Mouse (Mus musculus) heart, embryonic 15.5 days (tissue): Measurements from ENCODE around the gene Trim10. TPM values are rescaled to one million over a fixed set of nuclear protein-coding genes. Genes with fewer than 3 reads are reported as not detected.
"Not testable (repeated sequence)": the region's sequence is repeated elsewhere in the genome, so short reads cannot be mapped to it uniquely, and the experiment has no call there.

Source experiments
- ATAC-seq: fragments of 200-750 bp; cut with Nextera tagmentation; replicated peaks from 2 replicates; pipeline ENCODE4 v1.8.0; 2017; ENCODE audit warnings: low read depth, moderate TSS enrichment; ENCODE audit not compliant: insufficient number of reproducible peaks, insufficient read depth, low FRiP score
- H3K27ac ChIP-seq: fragments of 300-500 bp; sonication (generic); 2 replicates; pipeline ENCODE4 v1.5.1; 2015; ENCODE audit warnings: mild to moderate bottlenecking, inconsistent platforms
- H3K27me3 ChIP-seq: fragments of 300-500 bp; sonication (generic); 2 replicates; pipeline ENCODE4 v1.6.1; 2015; ENCODE audit warnings: inconsistent platforms
- H3K36me3 ChIP-seq: fragments of 300-500 bp; sonication (generic); 2 replicates; pipeline ENCODE4 v1.6.1; 2015; ENCODE audit warnings: mild to moderate bottlenecking, inconsistent platforms
- H3K4me1 ChIP-seq: fragments of 300-500 bp; sonication (generic); replicated peaks from 2 replicates; pipeline ENCODE4 v1.6.1; 2015; ENCODE audit warnings: inconsistent platforms
- H3K4me2 ChIP-seq: fragments of 300-500 bp; sonication (generic); 2 replicates; pipeline ENCODE4 v1.6.1; 2015; ENCODE audit warnings: inconsistent platforms, mild to moderate bottlenecking, moderate library complexity
- H3K4me3 ChIP-seq: fragments of 300-500 bp; sonication (generic); 2 replicates; pipeline ENCODE4 v1.5.1; 2015; ENCODE audit warnings: mild to moderate bottlenecking, inconsistent platforms
- H3K9ac ChIP-seq: fragments of 300-500 bp; sonication (generic); 2 replicates; pipeline ENCODE4 v1.6.1; 2015; ENCODE audit warnings: mild to moderate bottlenecking, inconsistent platforms
- H3K9me3 ChIP-seq: fragments of 300-500 bp; sonication (generic); replicated peaks from 2 replicates; pipeline ENCODE4 v1.6.1; 2016; ENCODE audit warnings: inconsistent platforms
- WGBS: fragments of 180-500 bp; shearing (Covaris S2); methylation state at CpG from one replicate; pipeline ENCODE4 v1.1.7; 2015; ENCODE audit warnings: mixed read lengths; 5-methylcytosine and 5-hydroxymethylcytosine counted together
- polyA plus RNA-seq: library from polyadenylated mRNA; unstranded; fragments of >200 nt; fragmentation: Nextera tagmentation; extraction: Ambion mirVana; gene quantifications from 2 replicates; pipeline ENCODE4 v1.2.1, GENCODE M21; 2015

The Trim10 gene
- polyA plus RNA-seq, 1 experiment from 2014 or later: 9.5 TPM

DNA sequence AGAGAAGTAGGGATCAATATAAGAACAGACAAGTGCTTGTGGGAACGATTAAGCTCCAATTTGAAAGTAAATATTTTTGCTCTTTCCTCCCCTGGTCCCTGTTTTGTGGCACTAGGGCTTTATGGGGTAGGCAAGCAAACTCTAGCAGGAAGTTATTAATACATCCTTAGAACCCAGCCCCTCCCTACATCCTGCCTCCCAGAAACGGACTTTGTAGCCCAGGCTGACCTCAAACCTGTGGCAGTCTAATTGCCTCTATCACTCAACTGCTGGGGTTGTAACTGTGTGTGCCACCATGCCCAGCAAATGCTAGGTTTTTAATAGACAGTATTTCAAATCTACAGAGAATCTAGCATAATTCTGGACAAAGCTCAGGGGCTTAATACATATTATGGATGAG, 7.7 kb upstream of the Trim10 start:
- peaks cover 19% of the 10 kb centered on the region for H3K27me3 ChIP-seq
- WGBS: 49% methylated on average over 2 of the region's 2 CpGs
- H3K36me3 ChIP-seq: peaks cover 29% of the 10 kb centered on the region
- no peak overlapping the region for H3K27ac ChIP-seq
- no peak overlapping the region for H3K4me2 ChIP-seq
- no peak overlapping the region for H3K4me3 ChIP-seq
- no peak overlapping the region for H3K9ac ChIP-seq
- peaks cover 3% of the 10 kb centered on the region; the same call in 1 of the 2 replicates for H3K4me1 ChIP-seq
- no peaks in the 10 kb centered on the region for H3K9me3 ChIP-seq
- ATAC-seq: no peak

DNA sequence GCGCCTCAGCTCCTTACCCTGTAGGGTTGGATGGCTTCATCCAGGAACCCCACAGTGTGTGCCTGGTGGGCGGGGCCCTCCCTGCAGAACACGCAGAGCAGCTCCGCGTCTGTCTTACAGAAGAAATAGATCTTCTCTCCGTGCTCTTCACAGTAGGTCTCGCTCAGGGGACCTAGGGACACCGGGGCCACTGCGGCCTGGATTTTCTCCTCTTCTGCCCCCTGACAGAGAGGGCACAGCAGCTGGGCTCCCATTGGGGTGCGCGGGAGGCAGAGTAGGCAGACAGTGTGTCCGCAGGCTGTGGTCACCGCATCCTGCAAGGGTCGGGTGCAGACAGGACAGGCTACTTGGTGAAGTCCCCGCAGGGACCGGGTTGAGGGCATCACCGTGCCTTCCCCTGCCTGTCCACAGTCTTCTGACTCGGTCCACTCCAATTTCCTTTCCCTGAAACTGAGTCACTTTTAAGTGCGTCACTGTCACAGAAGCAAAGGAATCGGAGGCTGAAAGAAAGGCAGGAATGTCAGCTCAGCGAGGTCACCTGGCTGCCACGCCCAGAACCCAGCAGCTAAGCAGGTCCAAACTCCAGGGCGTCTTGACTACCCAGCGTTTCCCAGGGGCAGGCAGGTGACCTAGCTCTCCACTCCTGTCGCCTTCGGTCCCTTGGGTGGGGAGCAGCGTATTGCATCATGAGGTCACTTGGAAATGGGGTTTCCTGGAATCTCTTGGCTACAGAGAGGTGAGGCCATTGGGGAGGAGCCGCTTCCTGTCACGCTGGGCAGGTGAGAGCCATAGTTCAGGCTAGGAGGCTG, 2.5 kb upstream of the Trim10 start, which contains the start of gene Trim15:
Gene Trim15 (minus strand): TSS at position 492 of the 809 bp plus-strand sequence.
- H3K9ac ChIP-seq: no peak within 1 kb of the TSS
- ATAC-seq: no peak
- WGBS: 9% methylated on average over 29 of the region's 29 CpGs
- H3K4me2 ChIP-seq: peak within 1 kb of the TSS; percentile 42
- H3K36me3 ChIP-seq: no peaks in the 10 kb centered on the region
- peaks cover 12% of the 10 kb centered on the region for H3K4me1 ChIP-seq
- H3K27ac ChIP-seq: no peak within 1 kb of the TSS
- H3K4me3 ChIP-seq: peak within 1 kb of the TSS; percentile 13; the same call in 1 of the 2 replicates
- H3K27me3 ChIP-seq: peaks cover 34% of the 10 kb centered on the region
- no peaks in the 10 kb centered on the region for H3K9me3 ChIP-seq

DNA sequence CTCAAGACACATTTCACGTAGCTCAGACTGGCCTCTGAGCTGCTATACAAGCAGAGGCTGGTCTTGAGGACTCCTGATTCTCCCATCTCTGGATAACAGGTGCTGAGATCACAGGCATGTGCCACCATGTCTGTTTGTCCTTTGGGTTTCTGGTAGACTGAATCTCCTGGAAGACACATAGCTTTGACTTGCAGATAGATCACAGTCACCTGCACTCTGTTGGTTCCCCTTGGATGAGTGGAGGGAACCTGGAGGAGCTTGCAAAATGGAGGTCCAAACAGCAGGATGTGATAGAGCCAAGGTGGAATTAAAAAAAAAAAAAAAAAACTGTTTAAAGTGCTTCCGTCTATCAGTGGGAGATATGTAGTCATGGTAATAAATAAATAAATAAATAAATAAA, 538 bp upstream of the Trim10 start:
- 79% methylated on average over 2 of the region's 2 CpGs for WGBS
- H3K27ac ChIP-seq: no peak overlapping the region
- H3K4me1 ChIP-seq: peaks cover 12% of the 10 kb centered on the region
- H3K4me2 ChIP-seq: no peak overlapping the region
- ATAC-seq: no peak
- peaks cover 34% of the 10 kb centered on the region for H3K27me3 ChIP-seq
- no peak overlapping the region for H3K9ac ChIP-seq
- no peaks in the 10 kb centered on the region for H3K9me3 ChIP-seq
- H3K4me3 ChIP-seq: no peak overlapping the region
- H3K36me3 ChIP-seq: no peaks in the 10 kb centered on the region

DNA sequence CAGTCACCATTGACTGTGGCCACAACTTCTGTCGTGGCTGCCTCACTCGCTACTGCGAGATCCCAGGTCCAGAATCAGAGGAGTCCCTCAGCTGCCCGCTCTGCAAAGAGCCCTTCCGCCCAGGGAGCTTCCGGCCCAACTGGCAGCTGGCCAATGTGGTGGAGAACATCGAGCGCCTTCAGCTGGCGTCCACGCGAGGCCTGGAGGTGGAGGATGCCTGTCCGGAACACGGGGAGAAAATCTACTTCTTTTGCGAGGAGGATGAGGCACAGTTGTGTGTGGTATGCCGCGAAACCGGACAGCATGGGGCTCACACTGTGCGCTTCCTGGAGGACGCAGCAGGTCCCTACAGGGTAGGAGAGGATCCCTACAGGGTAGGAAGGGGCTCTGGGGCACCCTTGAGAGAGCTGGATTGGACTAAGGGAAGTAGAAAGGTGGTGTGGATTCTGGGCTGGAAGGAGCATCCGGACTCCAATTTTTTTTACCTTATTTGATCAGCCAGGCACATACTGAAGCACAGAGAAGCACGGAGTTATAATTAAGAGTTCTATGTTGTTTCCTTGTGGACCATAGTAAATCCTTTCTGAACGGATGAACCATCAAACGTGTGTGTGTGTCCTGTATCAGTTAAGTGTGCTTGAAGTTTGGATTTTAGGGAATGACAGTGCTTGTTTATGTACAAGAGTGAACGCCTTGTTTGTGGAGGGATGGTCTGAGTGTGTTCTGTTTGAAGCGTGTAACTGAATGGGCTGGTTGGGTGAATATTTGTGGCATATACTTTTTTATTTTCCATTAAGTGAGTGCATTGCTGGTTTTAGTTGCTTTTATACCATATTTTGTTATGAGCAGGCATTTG, 809 bp downstream of the Trim10 start:
- no peak; the same call in 1 of the 2 replicates for ATAC-seq

DNA sequence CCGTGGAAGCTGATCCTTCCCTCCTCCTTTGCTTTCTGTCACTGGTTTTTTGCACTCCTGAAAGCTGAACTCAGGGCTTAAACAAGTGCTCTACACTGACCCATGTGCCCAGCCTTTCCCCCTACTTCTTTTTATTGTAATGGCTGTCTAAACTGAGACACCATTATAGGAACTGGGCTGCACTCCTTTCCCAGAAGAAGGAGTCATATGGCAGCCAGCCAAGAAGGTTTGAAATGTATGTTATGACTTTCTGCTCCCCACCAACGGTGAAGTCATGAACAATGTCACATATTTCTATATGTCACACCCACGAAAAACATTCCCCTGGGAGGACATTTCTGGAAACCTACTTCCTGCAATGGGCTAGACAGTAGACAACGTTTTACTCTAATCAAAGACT, 5.3 kb downstream of the Trim10 start:
- Histone ChIP-seq H3K9me3 (no peaks in the 10 kb centered on the region), H3K27ac (no peak overlapping the region), H3K4me2 (no peak overlapping the region), H3K27me3 (peaks cover under 1% of the 10 kb centered on the region; the same call in 1 of the 2 replicates), H3K36me3 (no peaks in the 10 kb centered on the region), H3K4me3 (no peak overlapping the region), H3K9ac (no peak overlapping the region), H3K4me1 (0 out of 2 replicates have a peak, but pooled peaks cover 3% of the 10 kb centered on the region)
- ATAC-seq: no peak
- 39% methylated on average over 4 of the region's 4 CpGs for WGBS

More for the DNA sequence above, 809 bp downstream of the Trim10 start:
- no peak overlapping the region for H3K9ac ChIP-seq
- no peak overlapping the region for H3K27ac ChIP-seq
- H3K36me3 ChIP-seq: no peaks in the 10 kb centered on the region
- peak overlapping the region; percentile 6 for H3K4me2 ChIP-seq
- 59% methylated on average over 25 of the region's 25 CpGs for WGBS
- H3K4me3 ChIP-seq: no peak overlapping the region
- H3K9me3 ChIP-seq: no peaks in the 10 kb centered on the region
- H3K4me1 ChIP-seq: peaks cover 12% of the 10 kb centered on the region
- H3K27me3 ChIP-seq: peaks cover 28% of the 10 kb centered on the region

DNA sequence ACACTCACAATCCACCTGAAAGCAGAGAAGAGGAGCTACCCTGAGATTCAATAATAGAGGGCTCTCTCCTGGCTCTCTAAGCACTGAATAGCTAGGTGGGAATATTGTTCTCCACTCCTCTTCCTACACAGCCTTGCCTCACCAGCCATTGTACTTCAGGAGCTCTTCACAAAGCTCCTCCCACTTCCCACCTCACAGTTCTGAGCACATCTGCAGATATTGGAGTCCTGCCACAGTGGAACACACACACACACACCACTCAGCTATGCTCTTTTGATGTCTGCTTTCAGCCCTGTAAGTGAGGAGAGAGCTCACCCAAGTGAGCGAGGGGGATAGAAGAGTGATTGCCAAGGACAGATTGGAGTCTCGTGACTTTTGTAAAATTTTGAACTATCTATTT, 14.0 kb downstream of the Trim10 start:
- WGBS: 56% methylated on average over 2 of the region's 2 CpGs
- H3K27me3 ChIP-seq: 0 out of 2 replicates have a peak, but pooled peaks cover under 1% of the 10 kb centered on the region
- H3K9ac ChIP-seq: no peak overlapping the region
- no peaks in the 10 kb centered on the region for H3K4me1 ChIP-seq
- no peak overlapping the region for H3K4me2 ChIP-seq
- H3K36me3 ChIP-seq: no peaks in the 10 kb centered on the region
- no peak for ATAC-seq
- no peak overlapping the region for H3K4me3 ChIP-seq
- no peak overlapping the region for H3K27ac ChIP-seq
- no peaks in the 10 kb centered on the region for H3K9me3 ChIP-seq

DNA sequence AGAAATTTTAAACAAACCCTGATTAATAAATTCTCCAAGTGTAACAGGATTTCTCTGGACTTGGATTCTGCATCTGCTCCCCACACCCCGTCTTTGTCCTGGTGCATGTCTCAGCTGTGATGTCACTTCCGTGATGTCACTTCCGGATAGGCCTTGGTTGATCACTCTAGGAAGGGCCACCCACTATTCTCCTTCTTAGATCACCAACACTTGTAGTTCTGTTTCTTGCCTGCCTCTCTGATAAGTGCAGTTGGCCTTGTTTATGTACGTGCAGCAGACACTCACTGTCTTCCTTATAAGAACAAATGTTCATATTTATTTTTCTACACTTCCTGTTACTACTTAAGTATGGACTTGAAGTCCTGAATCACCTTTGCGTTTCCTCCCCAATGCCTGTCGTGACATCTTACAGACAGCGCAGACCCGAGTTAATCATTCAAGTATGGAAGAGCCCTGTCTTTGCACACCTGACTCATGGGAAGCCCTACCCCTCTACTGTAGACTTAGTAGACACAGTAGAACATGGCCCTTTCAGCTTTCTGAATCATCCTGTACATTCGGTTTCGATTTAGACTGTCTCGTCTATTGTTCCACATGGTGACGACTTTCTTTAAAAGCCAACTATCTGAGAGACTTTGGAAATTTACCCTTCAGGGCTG, 15.9 kb downstream of the Trim10 start:
- no peak for ATAC-seq
- H3K36me3 ChIP-seq: no peaks in the 10 kb centered on the region
- H3K27me3 ChIP-seq: peaks cover 14% of the 10 kb centered on the region; the same call in 1 of the 2 replicates
- 86% methylated on average over 12 of the region's 12 CpGs for WGBS
- no peaks in the 10 kb centered on the region for H3K4me1 ChIP-seq
- H3K9me3 ChIP-seq: no peaks in the 10 kb centered on the region
- H3K27ac ChIP-seq: no peak overlapping the region
- H3K4me2 ChIP-seq: no peak overlapping the region
- no peak overlapping the region for H3K9ac ChIP-seq
- no peak overlapping the region for H3K4me3 ChIP-seq

DNA sequence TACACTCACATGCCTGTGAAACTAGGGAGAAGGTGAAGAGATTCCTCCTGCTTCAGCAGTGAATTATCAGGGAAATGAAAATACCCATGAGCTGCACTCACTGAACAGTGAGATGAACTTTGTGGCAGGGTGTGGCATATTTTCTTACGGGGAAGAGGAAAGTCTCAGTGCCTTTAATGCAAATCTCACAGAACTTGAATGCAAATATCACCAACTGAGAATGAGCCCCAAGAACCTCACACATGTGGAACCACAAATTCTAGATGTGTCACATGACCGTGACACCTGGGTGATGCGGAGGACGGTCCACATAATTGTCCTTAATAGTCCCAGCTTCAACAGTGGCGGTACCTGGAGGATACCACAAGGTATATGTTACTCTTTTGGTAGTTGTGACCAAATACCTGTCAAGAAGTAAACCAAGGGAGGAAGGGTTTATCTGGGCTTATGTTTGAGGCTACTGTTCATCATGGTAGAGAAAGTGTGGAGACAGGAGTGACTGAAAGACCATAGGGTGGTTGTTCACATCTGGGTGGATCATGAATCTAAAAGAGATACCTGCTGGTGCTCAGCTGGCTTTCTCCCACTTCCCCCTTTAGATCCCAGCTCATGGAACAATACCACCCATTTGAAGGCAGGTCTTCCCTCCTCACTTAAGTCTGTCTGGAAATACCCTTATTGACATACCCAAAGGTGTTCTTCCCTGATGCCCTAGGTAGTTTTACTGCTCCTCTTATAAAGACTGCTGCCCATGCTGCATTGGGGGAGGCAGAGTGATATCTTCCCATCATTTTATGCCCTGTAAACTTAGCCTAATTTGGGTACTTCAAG, 20.9 kb downstream of the Trim10 start, which contains the start of gene Trim40:
Gene Trim40 (minus strand): TSS at position 51 of the 831 bp plus-strand sequence.
- Histone ChIP-seq H3K4me1 (no peaks in the 10 kb centered on the region), H3K27ac (no peak within 1 kb of the TSS), H3K36me3 (no peaks in the 10 kb centered on the region), H3K9ac (no peak within 1 kb of the TSS), H3K4me3 (no peak within 1 kb of the TSS), H3K27me3 (peaks cover 22% of the 10 kb centered on the region; the same call in 1 of the 2 replicates), H3K9me3 (no peaks in the 10 kb centered on the region), H3K4me2 (no peak within 1 kb of the TSS)
- no peak for ATAC-seq
- 78% methylated on average over 5 of the region's 5 CpGs for WGBS

DNA sequence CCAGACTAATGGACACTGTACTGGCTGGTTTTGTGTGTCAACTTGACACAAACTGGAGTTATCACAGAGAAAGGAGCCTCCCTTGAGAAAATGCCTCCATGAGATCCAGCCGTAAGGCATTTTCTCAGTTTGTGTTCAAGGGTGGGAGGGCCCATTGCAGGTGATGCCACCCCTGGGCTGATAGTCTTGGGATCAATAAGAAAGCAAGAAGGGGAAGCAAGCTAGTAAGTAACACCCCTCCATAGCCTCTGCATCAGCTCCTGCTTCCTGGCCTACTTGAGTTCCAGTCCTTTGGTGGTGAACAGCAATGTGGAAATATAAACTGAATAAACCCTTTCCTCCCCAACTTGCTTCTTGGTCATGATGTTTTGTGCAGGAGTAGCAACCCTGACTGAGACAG, 22.1 kb downstream of the Trim10 start:
- not testable (repeated sequence) for H3K36me3 ChIP-seq, H3K27ac ChIP-seq, H3K4me1 ChIP-seq, H3K4me2 ChIP-seq, H3K9ac ChIP-seq, H3K4me3 ChIP-seq, H3K9me3 ChIP-seq, ATAC-seq
- peaks cover 22% of the 10 kb centered on the region; the same call in 1 of the 2 replicates for H3K27me3 ChIP-seq
- 62% methylated on average over 1 of the region's 1 CpGs for WGBS

DNA sequence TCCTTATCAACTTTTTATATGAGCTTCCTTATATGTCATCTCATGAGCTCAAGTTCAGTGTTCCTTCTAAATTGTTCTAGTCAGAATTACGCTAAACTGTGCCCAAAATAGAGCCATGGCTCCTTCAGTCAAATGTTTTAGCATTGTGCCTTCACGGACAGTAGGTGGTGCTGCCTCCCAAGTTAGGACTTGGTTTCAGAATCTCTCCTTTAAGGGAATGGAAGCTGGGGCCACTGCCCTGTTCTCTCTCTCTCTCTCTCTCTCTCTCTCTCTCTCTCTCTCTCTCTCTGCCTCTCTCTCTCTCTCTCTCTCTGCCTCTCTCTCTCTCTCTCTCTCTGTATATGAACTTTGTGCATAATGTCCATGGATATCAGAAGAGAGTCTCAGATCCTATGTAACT, 23.0 kb downstream of the Trim10 start:
- H3K9me3 ChIP-seq: no peaks in the 10 kb centered on the region
- ATAC-seq: no peak
- no peak overlapping the region for H3K9ac ChIP-seq
- H3K4me2 ChIP-seq: no peak overlapping the region
- no peaks in the 10 kb centered on the region for H3K36me3 ChIP-seq
- WGBS: 4% methylated on average over 2 of the region's 2 CpGs
- no peaks in the 10 kb centered on the region for H3K4me1 ChIP-seq
- H3K27me3 ChIP-seq: peaks cover 22% of the 10 kb centered on the region; the same call in 1 of the 2 replicates
- no peak overlapping the region for H3K27ac ChIP-seq
- no peak overlapping the region for H3K4me3 ChIP-seq
